Mouse (Mus musculus) E14TG2a.4 (cell line): ENCODE data around the gene Por.

Source experiments
- H3K27me3 ChIP-seq: 2 replicates; pipeline ENCODE4 v1.6.1; 2014; ENCODE audit warnings: low read length, control low read depth; ENCODE audit not compliant: insufficient read depth
- H3K36me3 ChIP-seq: 2 replicates; pipeline ENCODE4 v1.6.1; 2014; ENCODE audit warnings: low read length, control low read depth; ENCODE audit not compliant: insufficient read depth
- H3K4me1 ChIP-seq: replicated peaks from 2 replicates; pipeline ENCODE4 v1.6.1; 2014; ENCODE audit warnings: low read depth, low read length, control low read depth
- H3K4me3 ChIP-seq: replicated peaks from 2 replicates; pipeline ENCODE4 v1.5.1; 2014; ENCODE audit warnings: mild to moderate bottlenecking, low read length
- H3K9me3 ChIP-seq: 2 replicates; pipeline ENCODE4 v1.6.1; 2014; ENCODE audit warnings: low read length, control low read depth
- CTCF ChIP-seq: conservative IDR thresholded peaks from 2 replicates; pipeline ENCODE4 v1.5.1; 2014; ENCODE audit warnings: low read length
- NANOG ChIP-seq: IDR thresholded peaks from 2 replicates; pipeline ENCODE4 v1.6.1; 2014; ENCODE audit warnings: borderline replicate concordance, low read length, mixed read lengths
- POU5F1 ChIP-seq: IDR thresholded peaks from 2 replicates; pipeline ENCODE4 v1.6.1; 2014; ENCODE audit warnings: low read length, borderline replicate concordance

The Por gene

DNA sequence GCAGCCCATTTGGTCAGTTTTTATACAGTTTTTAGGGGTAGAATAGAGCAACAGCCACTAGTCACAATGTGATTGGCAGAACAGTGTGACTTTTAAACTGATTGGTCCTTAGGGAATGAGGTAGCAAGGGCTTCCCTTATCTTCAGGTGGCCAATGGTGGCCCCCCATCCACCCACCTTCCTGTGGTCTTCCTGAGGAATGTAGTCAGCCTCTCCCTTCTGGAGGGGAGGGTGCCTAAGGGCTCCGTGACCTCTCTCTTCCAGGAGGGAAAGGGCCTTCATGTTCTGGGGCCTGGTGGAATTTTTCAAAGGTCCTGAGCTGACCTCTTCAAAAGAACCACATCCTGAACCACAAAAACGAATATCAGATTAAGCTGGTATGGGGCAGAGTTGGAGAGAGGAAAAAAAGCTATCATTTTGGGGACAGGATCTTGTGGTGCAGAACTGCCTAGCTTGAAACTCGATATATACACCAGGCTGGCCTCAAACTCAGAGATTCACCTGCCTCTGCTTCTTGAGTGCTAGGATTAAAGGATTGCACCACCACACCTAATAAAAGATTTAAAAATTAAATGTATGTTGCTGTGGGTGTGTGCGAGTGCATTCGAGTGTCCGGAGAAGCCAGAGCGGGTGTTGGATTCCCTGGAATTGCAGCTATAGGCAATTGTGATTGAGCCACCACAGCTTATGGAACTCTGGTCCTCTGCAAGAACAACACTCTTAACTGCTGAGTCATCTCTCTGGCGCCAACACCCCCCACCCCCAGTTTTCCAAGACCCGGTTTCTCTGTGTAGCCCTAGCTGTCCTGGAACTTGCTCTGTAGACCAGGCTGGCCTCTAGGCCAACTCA is 21.1 kb upstream of the Por start:
- Histone ChIP-seq H3K4me1 (peaks cover 91% of the 10 kb centered on the region), H3K4me3 (no peak overlapping the region), H3K36me3 (peaks cover 7% of the 10 kb centered on the region; the same call in 1 of the 2 replicates), H3K27me3 (no peaks in the 10 kb centered on the region), H3K9me3 (peaks cover 6% of the 10 kb centered on the region)
- TF ChIP-seq CTCF (no peak), POU5F1 (no peak), NANOG (no peak)

DNA sequence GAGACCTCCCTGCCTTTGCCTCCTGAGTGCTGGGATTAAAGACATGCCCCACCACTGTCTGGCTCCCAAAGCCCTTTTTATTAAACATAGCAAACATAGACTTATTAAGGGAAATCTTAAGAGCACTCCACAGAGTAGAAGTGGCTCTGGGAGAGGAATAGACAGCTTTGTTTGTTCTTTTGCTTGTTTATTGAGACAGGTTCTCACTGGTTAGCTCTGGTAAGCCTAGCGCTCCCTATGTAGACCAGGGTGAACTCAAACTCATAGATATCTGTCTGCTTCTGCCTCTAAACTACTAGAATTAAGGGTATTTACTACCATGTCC is 20.6 kb upstream of the Por start:
- peaks cover 91% of the 10 kb centered on the region for H3K4me1 ChIP-seq
- H3K27me3 ChIP-seq: no peaks in the 10 kb centered on the region
- TF ChIP-seq POU5F1: no peak
- TF ChIP-seq NANOG: no peak
- no peak for TF ChIP-seq CTCF
- peaks cover 6% of the 10 kb centered on the region for H3K9me3 ChIP-seq
- no peak overlapping the region for H3K4me3 ChIP-seq
- H3K36me3 ChIP-seq: peaks cover 7% of the 10 kb centered on the region; the same call in 1 of the 2 replicates

- Histone ChIP-seq H3K9me3 (peaks cover 6% of the 10 kb centered on the region), H3K27me3 (no peaks in the 10 kb centered on the region), H3K4me1 (peaks cover 91% of the 10 kb centered on the region), H3K36me3 (no peaks in the 10 kb centered on the region), H3K4me3 (no peak overlapping the region)
- TF ChIP-seq CTCF (no peak), POU5F1 (no peak), NANOG (no peak)
Observed at GRCm38 (mm10) chr5:135651536-135651935, 18.3 kb upstream of the Por start.

DNA sequence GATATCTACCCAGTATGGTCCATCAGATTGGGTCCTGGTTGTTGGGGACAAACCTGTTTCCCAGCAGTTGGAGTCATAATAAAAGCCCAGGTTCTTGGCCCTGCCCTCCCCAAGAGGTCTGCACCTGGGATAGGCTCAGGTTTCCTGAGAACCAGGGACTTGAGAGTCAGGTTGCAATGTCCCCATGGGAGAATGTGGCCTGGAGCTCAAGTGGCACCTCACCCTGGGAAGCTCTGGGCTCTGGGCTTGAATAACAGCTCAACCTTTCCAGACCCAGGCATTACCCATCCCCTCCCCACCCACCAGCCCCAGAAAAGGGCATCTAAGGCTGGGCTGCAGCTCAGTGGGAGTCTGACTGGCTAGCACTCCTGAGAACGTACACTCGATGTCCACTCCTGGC is 16.6 kb upstream of the Por start:
- Histone ChIP-seq H3K36me3 (no peaks in the 10 kb centered on the region), H3K4me1 (peaks cover 88% of the 10 kb centered on the region), H3K27me3 (no peaks in the 10 kb centered on the region), H3K4me3 (no peak overlapping the region), H3K9me3 (peaks cover 3% of the 10 kb centered on the region)
- TF ChIP-seq CTCF: no peak

- peaks cover 91% of the 10 kb centered on the region for H3K4me1 ChIP-seq
- no peaks in the 10 kb centered on the region for H3K27me3 ChIP-seq
- TF ChIP-seq POU5F1 (no peak), CTCF (no peak), NANOG (no peak)
- no peaks in the 10 kb centered on the region for H3K9me3 ChIP-seq
- H3K36me3 ChIP-seq: no peaks in the 10 kb centered on the region
- H3K4me3 ChIP-seq: peak overlapping the region; percentile 57; the same call in 1 of the 2 replicates
Observed at GRCm38 (mm10) chr5:135656046-135656445, 13.8 kb upstream of the Por start.

GRCm38 (mm10) chr5:135657128-135657527 is 12.7 kb upstream of the Por start:
- H3K27me3 ChIP-seq: no peaks in the 10 kb centered on the region
- peak; percentile 25; the same call in 1 of the 2 replicates for TF ChIP-seq POU5F1
- TF ChIP-seq NANOG: peak; percentile 11; the same call in 1 of the 2 replicates
- no peak for TF ChIP-seq CTCF
- no peaks in the 10 kb centered on the region for H3K36me3 ChIP-seq
- peak overlapping the region; percentile 57 for H3K4me3 ChIP-seq
- H3K4me1 ChIP-seq: peaks cover 91% of the 10 kb centered on the region
- H3K9me3 ChIP-seq: no peaks in the 10 kb centered on the region

DNA sequence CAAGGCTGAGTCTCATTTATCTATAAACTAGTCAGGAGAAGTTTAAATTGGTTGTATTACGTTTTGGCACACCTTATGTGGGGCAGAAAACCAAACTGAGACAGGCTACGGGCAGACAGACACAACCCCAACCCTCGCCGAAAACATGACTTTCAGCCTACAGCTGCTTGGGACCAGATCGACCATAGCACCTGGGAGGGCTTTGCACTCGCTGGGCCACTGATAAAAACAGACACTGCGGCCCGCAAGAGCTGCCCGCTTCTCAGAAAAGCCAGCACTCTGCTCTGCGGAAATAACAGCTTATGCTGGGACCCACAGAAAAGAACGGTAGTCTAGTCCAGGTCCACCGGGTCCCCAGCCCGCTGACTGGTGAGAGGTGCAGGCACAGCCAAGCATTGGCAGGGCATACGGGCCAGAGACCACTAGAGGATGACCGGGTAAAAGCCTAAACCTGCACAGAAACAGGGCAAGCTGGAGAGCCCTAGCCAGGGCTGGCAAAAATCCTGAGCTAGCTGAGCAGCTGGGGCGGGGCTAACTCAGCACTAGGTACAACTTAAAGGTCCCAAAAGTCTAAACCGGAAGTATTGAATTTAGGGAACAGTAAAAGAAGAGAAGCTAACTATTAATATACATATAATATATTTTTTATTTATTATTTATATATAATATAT is 12.0 kb upstream of the Por start:
- Histone ChIP-seq H3K4me3 (peak overlapping the region; percentile 79), H3K36me3 (no peaks in the 10 kb centered on the region), H3K9me3 (no peaks in the 10 kb centered on the region), H3K27me3 (no peaks in the 10 kb centered on the region), H3K4me1 (peaks cover 85% of the 10 kb centered on the region)
- TF ChIP-seq CTCF (no peak), POU5F1 (no peak), NANOG (no peak)

GRCm38 (mm10) chr5:135659956-135660355 is 9.9 kb upstream of the Por start:
- Histone ChIP-seq H3K4me3 (no peak overlapping the region), H3K4me1 (peaks cover 80% of the 10 kb centered on the region), H3K9me3 (no peaks in the 10 kb centered on the region), H3K27me3 (no peaks in the 10 kb centered on the region), H3K36me3 (no peaks in the 10 kb centered on the region)
- no peak for TF ChIP-seq POU5F1
- TF ChIP-seq CTCF: no peak
- no peak for TF ChIP-seq NANOG

- no peaks in the 10 kb centered on the region for H3K36me3 ChIP-seq
- no peaks in the 10 kb centered on the region for H3K9me3 ChIP-seq
- H3K4me1 ChIP-seq: peaks cover 75% of the 10 kb centered on the region
- no peak for TF ChIP-seq POU5F1
- no peak for TF ChIP-seq CTCF
- TF ChIP-seq NANOG: no peak
- no peaks in the 10 kb centered on the region for H3K27me3 ChIP-seq
- peak overlapping the region; percentile 32 for H3K4me3 ChIP-seq
Observed at GRCm38 (mm10) chr5:135660535-135660934, 9.3 kb upstream of the Por start.
